Mouse (Mus musculus): ENCODE measurements around the gene Olfr980.

DNA sequence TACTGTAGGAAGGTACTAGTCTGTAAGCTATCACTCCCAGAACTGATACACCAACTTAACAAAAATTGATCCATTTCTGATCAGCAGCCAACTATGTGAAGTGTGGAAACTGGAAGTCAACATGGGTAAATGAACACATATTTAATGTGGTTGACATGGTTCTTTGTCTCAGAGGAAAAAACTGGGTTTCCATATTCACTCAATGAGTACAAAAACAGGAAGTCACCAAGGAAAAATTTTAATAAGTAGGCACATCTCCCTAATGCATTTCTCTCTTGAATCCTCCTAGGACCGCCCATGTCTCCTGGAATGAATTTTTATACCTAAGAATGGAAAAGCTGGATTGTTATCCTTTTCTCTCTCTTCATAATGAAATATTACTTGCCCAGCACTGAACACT is at the start of gene Olfr980:
- TF ChIP-seq CTCF (conservative IDR thresholded peaks at IDR 0.05; ENCODE audit: low read length) (no peak), NANOG (IDR thresholded peaks at IDR 0.05; ENCODE audit: borderline replicate concordance, low read length) (no peak), POU5F1 (IDR thresholded peaks at IDR 0.05; ENCODE audit: borderline replicate concordance, low read length) (no peak)
